Mouse (Mus musculus): ENCODE measurements around the gene Anks6.
A peak's percentile ranks its signal among the peaks of the same experiment; 100 is the strongest.
"Not testable (repeated sequence)": the region's sequence is repeated elsewhere in the genome, so short reads cannot be mapped to it uniquely, and the experiment has no call there.

Anks6 gene

DNA sequence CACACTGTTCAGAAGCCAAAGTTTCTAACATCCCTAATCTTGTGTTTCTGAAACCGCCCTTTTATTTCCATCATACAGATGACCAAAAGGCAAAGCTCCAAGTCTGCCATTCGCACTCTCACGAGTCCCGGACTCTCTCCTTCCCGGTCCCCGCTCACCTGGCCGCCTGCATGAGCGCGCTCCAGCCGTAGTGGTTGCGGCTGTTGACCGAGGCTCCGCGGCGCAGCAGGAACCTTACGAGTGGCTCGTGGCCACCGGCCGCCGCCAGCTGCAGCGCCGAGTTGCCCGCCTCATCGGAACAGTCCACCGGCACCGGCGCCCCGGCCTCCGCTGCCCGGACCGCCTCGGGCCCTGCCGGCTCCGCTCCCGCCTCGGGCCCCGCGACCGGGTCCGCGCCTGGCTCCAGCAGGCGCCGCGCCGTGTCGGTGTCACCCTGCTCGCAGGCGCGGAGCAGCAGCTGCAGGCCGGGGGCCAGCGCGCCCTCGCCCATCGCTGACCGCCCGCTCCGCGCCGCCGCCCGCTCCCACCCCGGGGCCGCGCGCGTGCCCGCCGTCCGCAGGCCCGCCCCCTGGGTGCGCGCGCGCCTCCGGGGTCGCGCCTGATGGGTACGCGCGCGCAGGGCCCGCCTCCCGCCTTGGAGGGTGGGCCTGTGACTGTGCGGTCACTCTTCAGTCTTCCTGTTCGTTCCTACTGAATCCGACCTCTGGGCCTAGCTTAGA, at the start of gene Anks6:
Anks6 (minus strand) TSS at position 637 of the 719 bp plus-strand sequence.
- DNase-seq (ENCODE audit: low read depth, low spot score) = peak; percentile 75

DNA sequence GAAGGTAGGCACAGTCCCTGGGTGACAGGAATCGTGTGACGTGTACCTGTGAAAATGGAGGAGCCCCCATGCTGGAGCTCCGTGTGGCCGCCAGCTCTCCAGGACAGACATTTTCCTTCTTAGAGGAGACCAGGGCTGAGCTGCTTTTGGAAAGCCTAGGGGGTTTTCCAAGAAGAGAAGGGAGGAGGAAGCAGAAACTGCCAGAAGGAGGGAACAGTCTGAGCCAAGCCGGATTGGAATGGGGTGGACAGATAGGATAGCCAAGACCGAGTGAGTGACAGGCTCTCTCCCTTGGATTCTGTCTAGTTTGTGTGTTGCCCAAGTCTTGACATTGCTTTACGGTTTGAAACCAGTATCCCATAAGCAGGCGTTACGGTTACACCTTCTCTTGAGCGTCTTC, 46.3 kb upstream of the Anks6 start:
- DNase-seq (ENCODE audit: low read depth, low spot score) = no peak

DNA sequence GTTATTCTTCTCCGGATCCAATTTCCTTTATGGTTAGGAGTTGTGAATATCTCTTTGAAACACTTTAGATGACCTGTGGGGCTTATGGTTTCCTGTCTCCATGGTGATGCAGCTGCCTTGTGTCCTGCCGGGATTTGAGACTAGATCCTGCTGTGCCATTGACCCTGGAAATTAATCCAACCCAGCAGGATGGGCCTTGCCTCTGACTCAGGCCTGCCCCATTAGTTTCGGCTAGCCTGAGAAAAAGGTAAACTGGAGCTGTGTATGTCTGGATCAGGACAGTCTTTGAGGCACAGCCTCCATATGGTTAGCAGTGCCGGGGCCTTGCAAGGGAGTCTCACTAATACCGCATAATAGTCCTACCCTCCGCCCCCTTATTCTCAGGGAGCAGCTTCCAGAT, 36.4 kb upstream of the Anks6 start:
- DNase-seq (ENCODE audit: low read depth, low spot score) = peak; percentile 47

DNA sequence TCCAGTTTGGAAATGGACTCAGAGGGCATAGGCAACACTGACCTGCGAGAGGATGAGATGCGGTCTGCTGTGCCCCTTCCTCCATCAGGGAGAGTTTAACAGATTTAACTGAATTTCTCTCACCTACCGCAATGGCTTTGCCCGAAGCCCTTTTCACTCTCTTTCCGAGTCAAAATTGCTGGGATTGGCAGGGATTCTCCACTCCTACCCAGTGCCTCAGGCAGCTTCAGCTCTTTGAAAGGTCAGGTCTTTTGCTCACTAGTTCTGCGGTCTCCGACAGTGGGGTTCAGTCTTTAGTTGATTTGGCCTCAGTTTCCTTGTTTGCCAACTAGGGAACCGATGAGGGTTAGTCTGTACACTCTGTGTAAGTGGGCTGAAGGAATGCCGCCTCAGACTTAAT, 35.9 kb upstream of the Anks6 start:
- DNase-seq (ENCODE audit: low read depth, low spot score) = peak; percentile 6

DNA sequence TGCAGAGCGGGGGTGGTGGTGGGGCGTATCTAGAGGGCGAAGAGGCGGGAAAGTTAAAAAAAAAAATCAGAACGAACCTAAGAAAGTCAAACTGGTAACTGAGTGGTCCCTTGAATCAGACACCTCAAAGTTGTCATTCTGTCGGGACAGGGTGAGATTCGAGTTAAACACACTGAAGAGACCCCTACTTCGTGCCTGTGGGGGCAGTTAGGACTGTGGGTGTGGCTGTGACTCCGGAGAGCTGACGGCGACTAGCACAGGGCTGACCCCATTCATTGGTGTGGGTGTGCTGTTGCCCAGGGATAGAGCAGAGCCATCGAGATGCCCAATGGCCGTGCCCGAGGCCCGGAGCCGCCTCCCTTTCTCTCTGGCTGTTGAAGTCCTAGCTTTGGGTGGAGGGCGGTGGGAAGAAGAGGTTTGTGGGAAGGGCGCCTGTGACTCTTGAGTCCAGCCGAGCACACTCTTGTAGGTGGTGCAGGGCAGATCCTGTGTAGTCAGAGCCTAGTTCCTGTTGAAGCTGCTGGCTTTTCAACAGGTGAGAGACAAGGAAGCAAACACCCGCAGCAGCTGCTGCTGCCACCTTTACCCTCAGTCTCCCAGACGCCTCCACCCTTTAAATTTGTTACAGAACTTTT, 35.3 kb upstream of the Anks6 start:
- DNase-seq (ENCODE audit: low read depth, low spot score) = peak; percentile 29

DNA sequence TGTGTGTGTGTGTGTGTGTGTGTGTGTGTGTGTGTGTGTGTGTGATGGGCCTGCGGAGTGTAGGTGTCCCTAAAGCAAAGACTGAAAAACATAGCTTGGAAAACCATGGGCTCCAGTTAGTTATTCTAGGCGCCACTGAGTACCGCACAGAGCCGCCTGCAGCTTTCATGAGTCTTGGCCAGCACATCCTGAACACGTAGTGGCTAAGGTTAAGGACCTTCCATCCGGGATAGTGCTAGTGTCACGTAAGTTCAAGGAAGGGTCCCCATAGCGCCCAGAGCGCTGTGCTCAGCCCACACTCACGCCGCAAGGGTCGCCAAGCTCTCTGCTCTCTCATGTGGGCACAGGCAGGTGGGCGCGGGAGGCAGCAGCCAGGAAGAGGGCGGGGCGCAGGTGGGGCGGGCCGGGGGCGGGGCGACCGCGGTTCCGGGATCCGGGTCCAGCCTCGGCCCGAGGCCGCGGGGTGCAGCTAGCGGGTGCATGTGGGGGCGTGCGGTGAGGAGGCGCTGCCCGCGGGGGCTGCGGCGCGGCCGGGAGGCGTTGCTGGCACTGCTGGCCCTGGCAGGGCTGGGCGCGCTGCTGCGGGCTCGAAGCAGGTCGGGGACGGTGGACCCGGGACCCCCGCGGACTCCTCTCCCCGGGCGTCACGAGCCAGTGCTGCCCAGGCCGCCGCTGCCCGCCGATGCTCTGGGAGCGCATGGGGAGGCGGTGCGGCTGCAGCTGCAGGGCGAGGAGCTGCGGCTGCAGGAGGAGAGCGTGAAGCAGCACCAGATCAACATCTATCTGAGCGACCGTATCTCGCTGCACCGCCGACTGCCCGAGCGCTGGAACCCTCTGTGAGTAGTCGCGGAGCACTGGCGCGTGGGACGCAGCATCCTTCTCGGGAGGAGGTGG, 34.5 kb upstream of the Anks6 start, which contains the start of gene Galnt12:
Galnt12 (plus strand) TSS at position 417 of the 894 bp plus-strand sequence.
- DNase-seq (ENCODE audit: low read depth, low spot score) = peak; percentile 56

DNA sequence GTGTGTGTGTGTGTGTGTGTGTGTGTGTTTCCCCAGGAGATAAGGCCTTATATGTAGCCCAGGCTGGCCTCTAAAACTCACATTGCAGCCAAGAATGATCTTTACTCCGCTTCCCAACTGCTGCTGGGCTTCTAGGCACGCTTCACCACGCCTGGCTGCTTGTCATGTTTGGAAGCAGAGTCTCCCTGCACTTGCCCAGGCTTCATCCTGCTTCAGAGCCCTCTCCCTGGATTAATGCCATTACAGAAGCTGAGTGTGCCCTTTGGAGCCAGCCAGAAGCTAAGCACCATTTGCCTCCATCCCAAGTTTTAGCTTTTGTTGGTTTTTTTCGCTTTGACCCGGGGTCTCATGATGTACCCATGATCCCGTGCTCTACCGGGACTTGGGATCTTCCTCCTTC, 31.4 kb upstream of the Anks6 start:
- no peak for DNase-seq (ENCODE audit: low read depth, low spot score)

DNA sequence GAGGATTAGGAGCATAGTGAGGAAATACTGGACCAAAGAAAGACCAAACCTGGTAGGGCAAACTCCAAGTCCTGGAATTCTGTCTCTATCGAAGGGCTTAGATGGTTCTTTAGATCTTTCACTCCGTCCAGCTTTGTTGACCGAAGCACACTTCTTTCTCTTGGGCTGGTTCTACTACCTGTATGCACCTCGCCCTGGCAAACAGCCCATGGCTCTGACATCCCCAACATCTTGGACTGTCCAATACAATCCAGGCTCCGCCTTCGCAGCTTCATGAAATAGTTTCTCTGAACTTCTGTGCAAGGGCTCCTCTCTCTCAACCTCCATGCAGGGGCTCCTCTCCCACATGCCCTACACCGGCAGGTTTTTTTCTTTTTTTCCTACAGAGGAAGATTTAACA, 26.6 kb upstream of the Anks6 start:
- DNase-seq (ENCODE audit: low read depth, low spot score) = no peak

DNA sequence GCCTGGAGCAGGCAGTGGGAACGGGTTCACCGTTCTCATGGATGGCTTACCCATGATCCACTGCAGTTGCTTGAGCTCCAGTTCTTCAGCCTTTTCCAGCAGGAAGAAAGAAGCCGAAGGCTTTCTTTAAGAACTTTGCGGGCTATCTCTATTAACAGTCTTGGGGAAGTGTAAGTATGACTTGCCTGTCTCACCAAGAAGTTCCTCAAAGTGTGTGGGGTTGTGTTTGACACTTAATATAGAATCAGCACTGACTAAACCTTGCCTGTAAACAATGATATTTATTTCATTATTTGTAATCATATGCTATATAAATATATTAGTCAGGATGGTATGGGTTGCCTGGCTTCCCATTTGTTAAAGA, 23.4 kb upstream of the Anks6 start:
- no peak for DNase-seq (ENCODE audit: low read depth, low spot score)

DNA sequence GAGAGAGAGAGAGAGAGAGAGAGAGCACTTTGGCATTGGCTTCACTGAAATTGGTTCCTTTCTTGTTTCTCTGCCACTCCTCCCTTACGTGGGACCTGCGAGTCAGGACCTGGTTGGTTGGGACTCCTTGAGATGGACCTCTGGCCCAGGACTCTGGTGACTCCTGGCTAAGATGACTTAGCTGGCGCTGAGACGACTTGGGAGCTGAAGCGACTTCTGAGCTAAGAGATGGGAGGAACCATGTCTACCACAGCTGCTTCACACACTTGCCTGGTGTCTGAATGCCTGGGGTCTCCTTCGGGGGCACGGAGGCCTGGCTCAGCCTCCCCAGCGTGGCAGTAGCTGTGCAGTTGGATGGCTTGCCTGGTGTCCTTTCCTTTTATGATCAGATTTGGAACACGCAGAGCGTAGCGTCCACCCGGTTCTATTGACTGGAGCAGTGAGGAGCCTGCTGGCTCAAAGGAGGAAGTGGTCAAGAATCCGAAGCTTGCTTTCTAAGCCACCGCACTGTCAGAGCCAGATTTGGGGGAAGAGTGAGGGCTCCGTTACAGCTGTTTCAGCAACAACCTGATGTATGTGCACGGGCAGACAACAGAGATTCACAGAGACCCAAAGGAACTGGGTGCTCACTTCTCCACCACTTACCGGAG, 22.9 kb upstream of the Anks6 start:
- no peak for DNase-seq (ENCODE audit: low read depth, low spot score)

DNA sequence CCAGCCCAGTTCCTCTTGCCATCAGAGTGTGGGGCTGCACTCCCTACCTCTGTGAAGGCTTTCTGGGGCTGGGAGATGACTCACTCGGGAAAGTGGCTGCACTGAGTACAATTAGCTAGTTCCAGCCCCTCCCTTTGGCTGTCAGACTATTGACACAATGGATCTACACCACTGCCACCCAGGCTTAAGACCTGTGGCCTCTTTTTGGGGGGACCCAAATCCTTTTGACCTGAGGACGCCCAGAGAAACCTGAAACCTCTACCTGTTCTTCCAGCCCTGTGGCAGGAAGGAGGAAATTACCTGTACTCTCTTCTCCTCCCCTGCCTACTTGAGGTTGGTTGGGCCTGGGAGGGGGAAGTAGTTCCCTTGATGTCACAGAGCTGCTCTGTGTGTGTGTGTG, 17.8 kb upstream of the Anks6 start:
- DNase-seq (ENCODE audit: low read depth, low spot score) = no peak

DNA sequence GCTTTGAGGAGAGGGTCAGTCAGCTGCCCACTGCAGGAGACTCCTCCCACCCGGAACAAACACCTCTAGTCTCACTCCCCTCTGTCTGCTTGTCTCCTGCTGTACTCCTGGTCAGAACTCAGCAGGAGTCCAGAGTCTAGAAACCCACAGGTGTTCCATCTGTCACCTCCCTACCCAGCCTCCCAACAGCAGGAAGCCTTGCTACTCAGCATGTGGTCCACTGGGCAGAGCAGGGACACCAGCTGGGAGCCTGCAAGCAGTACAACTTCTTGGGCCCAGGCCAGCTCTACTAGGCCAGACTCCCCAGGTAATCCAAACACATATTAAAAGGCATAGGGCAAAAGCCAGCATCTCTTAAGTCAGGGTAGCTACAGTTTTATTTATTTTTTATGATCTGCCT, 3.7 kb upstream of the Anks6 start:
- DNase-seq (ENCODE audit: low read depth, low spot score) = no peak

DNA sequence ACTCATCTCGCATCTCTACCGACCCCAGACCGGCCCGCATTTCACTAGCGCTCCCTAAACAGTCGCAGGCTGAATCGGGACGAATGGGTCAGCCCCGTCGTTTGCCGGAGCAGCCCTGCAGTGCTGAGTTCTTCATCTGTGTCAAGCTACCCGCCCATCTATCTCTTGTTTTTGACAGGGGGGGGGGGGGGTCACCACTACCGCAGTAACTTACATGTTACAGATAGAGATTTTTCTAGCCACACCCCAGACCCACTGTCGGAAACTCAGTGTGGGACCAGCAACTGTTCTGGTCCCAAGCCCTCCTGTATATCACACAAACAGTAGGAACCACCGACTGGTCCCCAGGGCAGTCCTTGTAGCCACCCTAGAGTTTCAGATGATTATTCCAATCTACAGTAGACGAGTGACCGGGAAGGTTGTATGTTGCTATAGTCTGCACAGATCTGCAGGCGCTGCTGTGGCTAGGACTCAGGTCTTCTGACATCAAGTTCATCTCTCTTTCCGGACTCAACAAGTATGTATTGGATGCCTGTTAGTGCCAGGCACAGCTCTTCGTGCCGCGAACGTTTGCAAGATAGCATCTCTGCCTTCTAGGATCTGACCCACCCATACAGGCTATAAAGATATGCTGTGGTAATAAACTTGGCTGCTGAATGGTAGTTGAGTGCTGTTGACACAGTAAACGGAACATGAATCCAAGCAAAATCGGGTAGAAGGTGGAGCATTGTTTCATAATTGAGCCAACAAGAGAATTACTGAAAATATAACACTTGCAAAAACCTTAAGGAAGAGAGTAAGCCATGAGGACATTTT, 491 bp upstream of the Anks6 start:
- DNase-seq (ENCODE audit: low read depth, low spot score) = no peak

DNA sequence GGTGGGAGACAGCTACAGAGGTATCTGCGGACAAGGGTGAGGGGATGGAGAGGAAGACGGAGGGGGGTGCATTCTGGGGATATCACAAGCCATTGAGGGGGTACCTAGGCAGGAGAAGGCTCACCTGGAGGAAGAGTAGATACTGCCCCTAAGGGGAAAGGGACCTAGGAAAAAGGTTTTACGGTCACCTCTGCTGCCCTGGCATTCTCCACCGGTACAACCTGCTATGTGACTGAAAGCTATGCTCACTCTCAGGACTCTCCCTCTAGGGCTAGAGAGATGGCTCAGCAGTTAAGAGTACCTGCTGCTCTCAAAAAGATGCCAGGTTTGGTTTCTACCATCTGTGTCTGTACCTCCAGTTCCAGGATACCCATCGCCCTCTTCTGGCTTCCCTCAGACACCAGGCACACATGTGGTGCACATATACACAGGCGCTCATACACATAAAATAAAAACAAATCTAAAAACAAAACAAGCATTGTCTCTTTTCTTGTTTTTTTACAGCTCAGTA, 1.6 kb downstream of the Anks6 start:
- no peak for DNase-seq (ENCODE audit: low read depth, low spot score)

DNA sequence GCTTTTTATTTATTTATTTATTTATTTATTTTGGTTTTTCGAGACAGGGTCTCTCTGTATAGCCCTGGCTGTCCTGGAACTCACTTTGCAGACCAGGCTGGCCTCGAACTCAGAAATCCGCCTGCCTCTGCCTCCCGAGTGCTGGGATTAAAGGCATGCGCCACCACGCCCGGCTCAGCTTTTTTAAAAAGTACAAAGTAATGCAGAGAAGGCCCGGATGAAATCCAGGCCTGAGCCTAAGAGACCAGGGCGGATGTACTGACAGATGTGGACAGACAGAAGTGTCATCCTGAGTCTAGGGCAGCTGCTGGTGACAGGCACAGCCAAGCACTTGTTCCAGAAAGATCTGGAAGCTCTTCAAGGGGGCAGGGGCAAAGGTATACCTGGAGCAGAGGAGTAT, 2.1 kb downstream of the Anks6 start:
- DNase-seq (ENCODE audit: low read depth, low spot score) = not testable (repeated sequence)

DNA sequence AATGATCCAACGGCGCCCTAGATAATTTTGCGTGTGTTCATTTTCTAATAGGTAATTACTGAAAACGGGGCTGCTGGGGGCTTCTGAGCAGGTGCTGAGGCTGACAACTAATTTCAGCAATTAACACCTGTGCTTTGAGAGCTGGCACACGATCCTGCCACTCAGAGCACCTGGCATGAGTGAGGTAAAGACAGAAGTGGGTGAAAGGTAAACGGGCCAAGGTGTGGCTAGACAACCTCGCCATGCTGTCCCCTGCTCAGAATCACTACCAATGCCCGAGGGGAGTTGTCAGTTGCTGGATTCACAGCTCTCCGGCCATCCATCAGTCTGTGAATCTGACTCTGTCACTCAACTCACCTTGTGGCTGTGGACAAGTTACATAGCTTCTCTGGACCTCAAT, 5.3 kb downstream of the Anks6 start:
- DNase-seq (ENCODE audit: low read depth, low spot score) = no peak

DNA sequence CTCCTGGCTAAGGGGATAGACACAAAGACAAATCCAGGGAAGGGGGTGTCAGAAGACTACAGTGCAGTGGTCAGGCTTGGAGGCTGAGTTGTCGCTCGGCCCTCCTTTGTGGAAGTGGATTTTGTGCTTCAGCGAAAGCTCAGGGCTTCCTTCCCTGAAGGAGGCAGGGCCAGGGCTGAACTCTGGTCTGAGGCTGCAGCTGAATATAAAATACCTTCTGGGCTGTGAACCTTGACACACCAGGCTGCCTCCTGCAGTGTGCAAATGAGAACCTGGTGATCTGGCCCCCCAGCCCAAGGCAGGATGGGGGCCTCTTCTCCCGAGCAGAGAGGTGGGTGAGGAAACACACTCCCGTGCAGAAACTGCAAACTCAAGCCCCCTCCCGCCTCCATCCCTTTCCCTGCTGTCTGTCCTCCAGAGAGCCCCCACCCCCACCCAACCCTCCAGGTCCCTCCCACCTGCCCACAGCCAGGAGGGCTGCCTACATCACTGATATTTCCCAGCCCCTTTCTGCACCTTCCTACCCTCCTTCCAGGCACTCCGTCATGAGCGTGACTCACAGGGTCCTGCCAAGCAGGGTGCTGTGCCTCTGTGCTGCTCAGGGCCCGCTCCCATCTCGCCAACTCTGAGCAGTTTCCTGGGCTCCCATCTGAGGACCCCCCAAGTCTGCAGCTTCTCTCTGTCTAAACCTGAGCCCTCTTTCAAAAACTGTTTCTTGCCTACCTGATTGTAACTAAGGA, 6.4 kb downstream of the Anks6 start:
- no peak for DNase-seq (ENCODE audit: low read depth, low spot score)

DNA sequence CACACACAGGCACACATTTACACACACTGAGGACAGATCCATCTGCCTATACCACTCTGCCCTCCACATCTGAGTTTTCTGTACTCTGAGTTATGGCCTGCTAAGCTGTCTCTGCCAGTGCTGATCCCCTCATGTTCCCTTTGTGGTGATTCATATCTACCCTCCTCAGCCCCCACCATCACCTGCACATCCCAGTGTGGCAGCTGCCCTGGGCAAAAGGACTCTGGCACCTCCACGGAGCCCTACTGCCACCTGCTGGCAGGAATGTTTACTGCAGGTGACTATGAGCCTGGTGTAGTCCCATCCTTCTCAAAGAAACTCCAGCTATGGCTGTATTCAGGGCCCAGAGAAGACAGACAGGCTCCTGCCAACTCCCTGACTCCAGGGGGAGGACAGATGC, 7.1 kb downstream of the Anks6 start:
- DNase-seq (ENCODE audit: low read depth, low spot score) = peak; percentile 85

DNA sequence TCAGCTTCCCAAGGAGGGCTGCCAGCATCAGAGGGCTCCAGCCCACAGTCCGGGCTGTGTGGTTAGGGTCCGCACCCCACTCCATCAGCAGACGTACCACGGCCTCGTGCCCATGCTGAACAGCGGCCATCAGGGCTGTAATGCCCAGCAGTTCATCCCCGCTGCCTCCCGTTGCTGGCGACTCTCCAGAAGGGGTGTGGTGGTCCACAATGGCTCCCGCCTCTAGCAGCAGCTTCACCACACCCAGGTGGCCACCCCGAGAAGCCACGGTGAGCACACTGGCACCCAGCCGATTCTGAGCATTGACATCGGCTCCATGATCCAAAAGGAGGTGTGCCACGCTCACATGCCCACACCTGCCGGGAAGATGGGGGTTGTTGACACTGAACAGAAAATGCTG, 8.0 kb downstream of the Anks6 start:
- no peak for DNase-seq (ENCODE audit: low read depth, low spot score)

DNA sequence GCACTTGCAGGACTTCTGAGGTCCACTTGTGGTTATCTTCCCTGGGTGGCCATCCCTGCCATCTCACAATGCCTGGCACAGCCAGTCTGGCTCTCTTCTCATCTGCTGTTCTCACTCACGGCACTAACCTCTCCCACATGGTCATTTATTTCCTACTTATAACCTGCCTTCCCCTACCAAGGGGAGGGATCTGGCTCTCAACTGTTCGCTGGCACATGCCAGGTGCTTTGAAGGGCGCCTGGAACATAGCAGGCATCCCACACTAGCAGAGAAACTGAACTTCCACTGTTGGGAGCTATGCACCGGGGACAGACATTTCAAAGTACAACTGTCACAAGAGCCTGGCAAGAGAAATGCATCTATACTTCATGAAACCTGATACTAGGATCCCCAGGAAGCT, 9.5 kb downstream of the Anks6 start:
- DNase-seq (ENCODE audit: low read depth, low spot score) = no peak

All from ZHBTc4 (cell line).